Mouse (Mus musculus) forelimb bud, embryonic 11.5 days (tissue): Measurements from ENCODE around the gene Rnf123.
A peak's percentile ranks its signal among the peaks of the same experiment; 100 is the strongest.

Experiments used
- DNase-seq: peaks from one replicate; pipeline ENCODE4 v3.0.0-alpha.2; 2012; ENCODE audit warnings: low read depth, low spot score

Gene Rnf123

DNA sequence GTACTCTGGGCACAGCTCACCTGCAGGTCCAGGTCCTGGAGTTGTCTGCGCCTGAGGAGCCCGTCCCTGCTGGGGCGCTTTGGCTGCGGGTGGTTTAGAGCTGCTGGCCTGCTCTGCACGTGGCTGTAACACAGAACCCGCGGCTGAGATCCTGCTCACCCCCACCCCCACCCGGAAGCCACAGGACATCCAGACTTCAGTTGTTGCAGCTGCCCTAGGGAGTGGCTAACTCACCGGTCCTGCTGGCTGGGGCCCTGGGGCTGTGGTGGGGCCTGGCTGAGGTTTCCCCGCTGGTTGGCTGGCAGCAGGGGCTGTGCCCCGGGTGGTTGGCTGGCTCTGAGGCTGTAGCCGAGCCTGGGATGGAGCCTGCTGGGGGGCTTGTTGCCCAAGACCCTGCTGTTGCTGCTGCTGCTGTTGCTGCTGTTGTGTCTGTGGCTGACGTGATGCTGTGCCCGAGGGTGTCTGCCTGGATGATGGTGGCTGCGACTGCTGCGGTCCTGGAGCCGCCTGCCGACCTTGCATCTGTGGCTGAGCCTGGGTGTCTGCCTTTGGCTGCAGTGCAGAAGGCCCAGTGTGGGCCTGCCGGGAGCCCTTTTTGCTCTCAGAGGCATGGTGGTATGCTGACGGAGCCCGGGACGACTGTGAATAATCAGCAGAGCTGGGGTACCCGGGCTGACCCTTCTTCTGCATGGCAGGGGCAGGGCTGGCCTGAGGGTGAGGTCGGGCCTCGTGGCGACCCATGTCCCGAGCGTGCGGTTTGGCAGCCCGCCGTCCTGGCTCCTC, 21.8 kb upstream of the Rnf123 start:
- peak; percentile 46 for DNase-seq

DNA sequence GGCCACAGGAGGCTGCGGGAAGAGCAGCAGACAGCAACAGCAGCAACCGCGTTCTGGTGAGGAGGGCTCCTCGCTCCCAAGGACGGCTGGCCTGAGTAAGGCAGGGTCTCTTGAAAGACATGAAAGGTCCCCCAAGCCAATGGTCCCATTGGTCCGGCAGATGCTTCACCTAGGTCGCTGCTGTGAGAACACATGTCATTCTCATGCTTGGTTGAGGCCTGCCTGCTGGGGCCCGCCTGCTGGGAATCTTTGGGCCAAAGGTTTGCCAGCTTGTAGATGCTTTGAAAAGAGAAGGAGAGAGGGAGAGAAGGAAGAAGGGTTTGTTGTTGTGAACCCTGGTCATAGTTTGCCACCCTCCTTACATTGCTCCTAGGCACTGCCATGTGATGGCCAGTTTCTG, 16.5 kb upstream of the Rnf123 start:
- DNase-seq = no peak

DNA sequence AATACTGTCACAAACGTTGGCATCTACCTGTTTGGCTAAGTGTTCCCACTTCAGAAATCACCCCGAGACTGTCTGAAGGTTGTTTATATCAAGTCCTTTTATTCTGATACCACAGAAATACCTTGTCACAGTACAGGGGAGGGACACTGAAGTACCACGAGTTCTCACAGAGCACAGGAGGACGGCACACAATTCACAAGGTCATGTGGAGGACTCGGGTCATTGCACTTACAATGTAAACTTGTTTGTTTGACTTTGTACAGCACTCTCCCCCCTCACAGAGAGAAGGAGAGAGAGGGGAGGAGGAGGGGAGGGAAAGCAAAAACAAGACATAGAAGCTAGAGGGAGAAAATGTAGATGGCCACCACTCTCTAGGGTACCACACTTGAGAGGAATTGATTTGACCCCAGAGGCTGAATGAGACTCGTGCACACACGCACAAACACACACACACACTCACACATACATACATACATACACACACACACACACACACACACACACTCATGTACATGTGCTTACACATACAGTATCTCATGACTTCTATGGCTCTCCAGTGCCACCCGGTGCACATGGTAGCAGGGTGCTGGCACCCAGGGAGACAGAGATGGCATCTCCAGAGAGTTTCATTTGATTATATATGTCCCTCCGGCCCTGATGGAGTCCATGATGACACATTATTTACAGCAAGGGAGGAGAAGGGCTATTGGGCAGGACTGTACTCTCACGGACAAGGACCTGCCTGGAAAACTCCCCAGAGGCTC, 13.0 kb upstream of the Rnf123 start:
- DNase-seq = no peak

DNA sequence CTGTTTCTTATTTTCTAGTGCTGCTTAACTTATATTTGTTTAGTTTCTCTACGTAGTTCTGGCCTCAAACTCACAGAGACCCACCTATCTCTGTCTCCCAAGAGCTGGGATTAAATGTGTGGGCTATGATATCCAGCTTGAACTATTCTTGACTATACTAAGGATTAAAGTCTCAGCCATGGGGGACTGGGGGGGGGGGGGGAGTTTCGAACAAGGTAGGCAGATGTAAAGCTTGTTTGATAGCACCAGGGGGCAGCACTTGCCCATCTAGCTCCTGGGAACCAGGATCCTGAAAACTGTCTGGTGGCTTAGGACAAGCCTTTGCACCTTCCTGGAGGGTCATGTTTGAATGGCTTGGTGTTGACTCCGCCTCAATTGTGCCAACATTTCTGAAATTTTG, 12.4 kb upstream of the Rnf123 start:
- DNase-seq = peak; percentile 78

DNA sequence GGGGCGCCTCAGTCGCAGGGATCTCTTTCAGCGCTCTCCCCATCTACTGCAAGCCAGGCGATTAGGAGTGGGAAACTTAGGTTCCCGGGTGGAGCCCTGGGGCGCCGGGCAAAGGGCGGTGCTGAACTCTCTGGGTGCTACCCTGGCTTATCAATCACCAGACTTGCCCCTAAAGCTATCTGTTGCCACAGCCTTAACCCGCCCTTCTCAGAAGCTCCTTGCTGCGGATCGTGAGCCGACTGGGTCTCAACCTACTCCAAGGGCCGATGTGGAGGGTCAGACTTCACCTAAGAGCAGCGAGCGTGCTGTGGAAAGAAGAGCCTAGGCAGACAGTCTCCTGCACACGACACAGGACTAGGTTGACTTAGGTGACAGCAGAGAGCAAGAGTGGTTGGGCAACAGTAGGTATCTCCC, 11.9 kb upstream of the Rnf123 start:
- no peak for DNase-seq

DNA sequence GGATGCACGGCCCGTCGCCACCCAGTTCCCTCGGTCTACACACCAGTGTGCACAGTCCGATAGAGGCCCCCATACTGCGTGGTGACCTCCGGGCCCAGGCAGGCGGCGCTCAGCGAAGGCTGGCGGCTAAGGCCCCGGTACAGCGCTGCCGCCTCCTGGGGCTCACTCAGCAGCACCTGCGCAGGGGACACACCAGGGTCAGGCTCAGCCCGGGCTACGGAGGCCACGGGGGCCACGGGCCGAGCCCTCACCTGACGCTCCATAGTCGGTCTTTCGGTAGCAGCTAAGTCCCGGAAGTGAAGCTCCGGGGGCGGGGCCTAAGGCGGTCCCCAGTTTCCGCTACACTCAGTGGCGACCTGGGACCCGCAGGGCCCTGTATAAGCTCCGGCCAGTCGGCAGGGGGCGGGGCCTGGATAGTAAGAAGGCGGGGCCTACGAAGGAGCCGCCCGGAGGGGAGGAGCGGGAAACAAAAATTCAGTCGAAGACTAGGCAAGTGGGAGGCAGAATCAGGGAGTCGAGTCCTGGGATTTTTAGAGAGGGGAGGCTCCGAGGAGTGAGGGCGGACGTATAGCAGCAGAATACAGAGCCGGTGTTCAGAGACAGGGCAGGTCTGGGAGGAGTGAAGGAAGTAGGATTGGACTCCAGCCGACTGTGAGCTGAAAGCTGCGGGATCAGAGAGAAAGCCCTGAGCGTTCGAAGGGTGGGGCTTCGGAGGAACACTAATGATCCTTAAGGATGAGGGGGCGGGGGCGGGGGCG, 11.2 kb upstream of the Rnf123 start, which contains the start of gene Apeh:
Gene Apeh, minus strand, starts transcription at position 423 of the 758 bp plus-strand sequence.
- DNase-seq = peak; percentile 92

DNA sequence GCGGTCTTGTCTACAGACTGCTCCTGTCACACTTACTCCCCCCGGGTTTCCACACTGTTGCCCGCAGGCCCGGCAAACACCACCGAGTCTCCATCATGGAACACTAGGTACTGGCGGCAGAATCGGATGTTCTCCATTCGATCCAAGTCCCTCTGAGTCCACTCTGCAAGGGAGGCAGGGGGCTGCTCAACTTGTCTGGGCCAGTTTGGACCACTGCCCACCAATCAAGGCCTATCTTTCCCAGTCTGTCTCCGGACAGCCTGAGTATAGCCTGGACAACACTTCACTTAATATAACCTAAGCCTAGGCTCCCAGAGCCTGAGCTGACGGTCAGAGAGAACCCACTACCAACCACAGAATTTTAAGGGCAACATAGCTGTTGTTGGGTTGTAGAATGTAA, 10.4 kb upstream of the Rnf123 start:
- DNase-seq = no peak

DNA sequence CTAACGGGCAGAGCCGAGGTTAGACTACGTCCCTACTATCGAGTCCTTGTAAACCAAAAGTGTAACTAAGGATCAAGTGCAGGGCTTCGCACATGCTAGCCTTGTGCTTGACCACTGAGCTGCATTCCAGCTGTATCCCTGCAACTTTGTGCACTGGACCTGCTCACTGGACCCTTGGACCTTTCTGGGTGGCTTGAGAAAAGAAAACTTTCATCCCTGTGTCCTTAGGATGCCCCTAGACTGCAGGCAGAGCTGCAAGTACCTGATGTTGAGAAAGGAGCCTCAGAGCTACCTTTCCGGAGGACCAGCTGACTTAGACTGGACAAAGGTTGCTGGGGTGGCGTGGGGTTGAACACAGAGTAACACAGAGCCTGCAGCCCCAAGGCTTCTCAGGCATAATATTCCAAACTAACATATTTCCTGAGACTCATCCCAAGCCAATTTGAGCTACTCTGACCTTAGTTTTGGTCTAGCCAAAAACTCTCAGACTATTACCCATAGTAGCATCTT, 7.5 kb upstream of the Rnf123 start:
- DNase-seq = no peak

DNA sequence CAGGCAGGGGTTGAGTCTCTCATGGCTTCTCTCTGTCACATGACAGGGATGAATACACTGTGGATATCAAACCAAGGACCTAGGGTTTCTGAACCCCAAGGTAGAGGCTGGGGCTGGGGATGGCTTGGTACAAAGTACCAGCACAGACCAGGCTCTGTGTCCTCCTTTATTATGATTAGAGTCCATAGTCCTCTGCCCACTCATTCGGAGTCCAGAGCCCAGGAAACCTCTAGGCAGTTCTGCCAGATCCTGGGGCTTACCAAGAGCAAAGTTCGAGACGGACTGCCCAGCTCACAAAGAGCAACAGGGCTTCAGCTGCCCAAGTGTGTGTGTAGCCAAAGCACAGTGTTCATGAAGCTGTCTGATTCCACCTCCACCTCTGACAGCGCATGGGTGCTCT, 2.1 kb upstream of the Rnf123 start:
- no peak for DNase-seq

DNA sequence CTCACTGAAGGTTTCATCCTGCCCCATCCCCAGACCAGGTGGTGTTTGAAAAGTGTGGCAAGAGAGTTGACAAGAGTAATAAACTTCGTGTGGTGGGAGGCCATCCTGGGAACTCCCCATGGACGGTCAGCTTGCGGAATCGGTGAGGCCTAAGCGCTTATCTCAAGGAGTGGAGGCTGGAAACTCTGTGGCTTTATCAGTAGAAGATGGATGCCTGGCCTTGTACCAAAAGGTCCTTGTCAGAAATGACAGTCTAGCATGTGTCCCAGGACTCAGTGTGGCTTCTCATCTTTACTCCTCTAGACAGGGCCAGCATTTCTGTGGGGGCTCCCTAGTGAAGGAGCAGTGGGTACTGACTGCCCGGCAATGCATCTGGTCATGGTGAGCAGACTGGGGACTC, 415 bp upstream of the Rnf123 start:
- DNase-seq = no peak

DNA sequence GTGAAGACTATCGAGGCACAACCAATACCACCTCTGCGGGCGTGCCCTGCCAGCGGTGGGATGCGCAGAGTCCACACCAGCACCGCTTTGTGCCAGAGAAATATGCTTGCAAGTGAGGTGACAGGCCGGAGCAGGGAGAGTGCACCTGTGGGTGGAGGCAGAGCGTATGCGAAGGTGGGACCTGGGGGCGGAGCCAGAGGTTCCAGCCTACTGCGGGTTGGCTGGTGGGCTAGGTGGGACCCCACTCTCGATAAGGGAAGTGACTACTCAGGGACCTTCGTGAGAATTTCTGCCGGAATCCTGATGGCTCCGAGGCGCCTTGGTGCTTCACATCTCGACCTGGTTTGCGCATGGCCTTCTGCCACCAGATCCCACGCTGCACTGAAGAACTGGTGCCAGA, 597 bp downstream of the Rnf123 start:
- no peak for DNase-seq

DNA sequence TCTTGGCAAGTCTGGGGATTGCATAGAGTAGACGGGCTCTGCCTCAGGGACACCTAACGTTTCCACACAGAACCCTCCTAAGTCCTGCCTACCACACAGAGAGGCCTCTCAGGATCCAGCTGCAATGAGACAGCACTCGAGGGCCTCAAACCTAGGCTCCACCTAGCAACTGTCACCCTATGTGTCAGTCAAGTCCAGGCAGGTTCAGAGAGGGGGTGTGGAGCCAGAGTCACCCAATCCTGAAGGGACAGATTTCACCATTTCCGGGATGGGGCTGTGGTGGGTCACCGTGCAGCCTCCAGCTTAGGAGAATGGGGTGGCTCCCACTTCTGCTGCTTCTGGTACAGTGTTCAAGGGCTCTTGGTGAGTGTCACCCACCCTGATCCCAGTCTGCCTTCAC, 3.0 kb downstream of the Rnf123 start, which contains the start of gene Mst1:
Gene Mst1, plus strand, starts transcription at position 269 of the 400 bp plus-strand sequence.
- DNase-seq = no peak

DNA sequence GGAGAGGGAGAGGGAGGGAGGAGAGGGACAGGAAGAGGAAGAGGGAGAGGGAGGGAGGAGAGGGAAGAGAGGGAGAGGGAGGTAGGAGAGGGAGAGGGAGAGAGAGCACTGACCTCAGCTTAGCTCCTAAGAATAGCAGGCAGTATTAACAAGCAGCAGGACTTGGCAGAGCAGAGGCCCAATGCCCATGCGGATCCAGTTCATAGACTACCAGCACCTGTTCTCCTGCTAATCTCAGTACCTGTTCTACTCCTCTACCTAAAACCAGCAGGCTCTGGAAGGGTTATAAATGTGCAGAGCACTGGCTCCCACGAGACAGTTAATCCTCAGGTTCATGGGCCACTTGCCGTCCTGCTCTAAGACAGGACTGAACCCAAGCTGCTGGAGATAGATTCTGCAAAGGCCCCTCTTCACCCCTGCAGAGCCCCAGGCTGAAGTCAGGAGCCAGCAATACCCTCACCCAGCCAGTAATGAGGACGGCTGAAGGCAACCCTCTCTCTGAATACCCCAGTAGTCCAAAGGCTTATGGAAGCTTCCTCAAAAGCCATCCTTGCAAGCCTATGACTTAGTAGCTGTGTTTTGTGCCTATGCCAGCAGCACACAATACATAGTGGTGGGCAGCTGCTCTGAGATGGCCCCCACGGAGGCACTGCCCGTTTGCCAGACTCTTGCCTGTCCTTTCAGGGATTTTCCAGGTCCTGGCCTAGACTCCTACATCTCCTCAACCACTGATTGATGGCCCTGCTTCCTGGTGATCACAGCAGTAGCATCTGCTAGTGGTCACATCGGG, 9.8 kb downstream of the Rnf123 start:
- DNase-seq = no peak

DNA sequence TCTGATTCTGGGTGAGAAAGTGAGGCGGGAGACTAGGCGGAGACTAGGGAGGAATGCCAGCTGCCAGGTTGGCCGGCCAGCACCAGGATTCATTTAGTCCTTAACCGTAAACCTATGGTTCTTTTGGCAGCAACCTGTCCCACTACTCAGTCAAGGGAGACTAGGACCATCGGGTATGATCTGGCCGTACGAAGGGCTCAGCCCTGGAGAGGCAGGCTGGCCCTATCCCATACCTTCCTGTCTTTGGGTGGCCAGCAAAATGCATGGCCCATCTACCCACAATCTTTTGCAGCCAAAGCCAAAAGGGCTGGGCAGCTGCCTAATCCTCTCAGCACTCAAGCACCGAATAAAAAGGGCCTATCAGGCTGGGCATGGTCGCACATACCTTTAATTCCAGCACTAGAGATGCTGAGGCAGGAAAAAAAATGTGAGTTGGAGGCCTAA, 10.6 kb downstream of the Rnf123 start:
- no peak for DNase-seq

DNA sequence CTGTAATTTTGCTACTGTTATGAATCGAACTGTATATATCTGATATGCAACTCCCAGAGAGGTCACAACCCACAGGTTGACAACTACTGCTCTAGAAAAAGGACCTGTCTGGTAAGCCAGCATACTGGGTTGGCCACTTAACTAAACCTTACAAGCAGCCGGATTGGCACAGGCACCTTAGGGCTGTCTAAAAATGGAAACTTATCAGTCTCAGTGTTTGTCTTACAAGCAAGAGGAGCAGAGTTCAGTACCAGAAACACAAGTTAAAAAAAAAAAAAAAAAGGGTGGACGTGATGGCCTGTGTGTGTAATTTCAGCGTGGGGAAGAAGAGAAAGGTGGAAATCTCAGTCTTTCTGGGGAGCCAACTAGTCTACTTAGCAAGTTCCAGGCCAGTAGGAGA, 11.3 kb downstream of the Rnf123 start:
- no peak for DNase-seq

DNA sequence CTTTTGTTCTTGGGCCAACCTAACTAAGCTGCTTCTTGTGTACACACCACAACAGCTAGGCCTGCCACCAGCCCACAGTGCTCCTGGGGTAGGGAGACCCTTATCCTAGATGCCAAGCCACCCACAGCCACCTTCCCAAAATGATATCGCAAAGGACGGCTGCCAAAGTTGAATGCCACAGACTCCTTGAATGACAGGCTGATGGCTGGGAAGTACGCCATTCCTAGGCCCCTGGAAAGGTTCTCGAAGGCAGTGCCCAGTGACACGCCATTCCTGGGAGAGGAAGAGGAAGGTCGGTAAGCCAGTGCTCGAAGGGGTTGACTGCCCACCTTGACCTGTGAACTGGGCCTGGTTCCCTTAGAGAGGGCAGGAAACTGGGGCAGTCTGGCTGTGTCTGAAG, 13.6 kb downstream of the Rnf123 start:
- no peak for DNase-seq

DNA sequence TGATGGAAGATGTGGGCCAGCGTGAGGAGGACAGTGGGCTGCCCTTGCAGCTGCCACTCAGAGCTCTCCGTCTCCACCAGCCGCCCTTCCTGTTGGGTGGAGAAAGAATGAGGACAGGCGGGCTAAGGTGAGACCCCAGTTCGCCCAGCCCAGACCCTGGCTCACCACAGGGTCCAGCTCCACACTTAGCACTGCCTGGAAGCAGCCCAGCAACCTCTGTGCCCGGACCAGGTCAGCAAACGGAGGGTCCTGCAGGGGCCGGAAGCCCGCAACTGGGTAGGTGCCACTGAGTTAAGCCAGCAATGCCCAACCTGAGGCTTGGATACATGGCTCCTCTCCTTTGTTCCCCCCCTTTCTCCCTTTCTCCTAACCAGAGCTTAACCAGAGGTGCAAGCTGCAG, 14.1 kb downstream of the Rnf123 start:
- DNase-seq = no peak

DNA sequence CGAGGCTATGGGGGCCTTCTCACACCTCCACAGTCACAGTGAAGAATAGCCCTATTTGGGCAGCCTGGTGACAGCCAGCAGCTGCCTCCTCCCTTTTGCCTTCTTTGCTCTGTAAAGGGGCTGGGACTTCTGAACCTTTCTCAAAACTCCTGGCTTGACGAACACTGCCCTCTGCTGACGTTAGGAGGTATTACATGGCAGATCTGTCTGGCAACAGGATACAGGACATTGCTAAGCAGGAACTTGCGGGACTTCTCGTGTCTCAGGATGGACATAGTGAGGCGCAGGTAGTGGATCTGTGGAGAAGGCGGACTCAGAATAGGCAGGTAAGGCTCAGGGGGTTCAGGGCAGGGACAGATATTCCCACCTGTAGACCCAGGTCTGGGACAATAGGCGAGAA, 15.2 kb downstream of the Rnf123 start:
- DNase-seq = peak; percentile 89

DNA sequence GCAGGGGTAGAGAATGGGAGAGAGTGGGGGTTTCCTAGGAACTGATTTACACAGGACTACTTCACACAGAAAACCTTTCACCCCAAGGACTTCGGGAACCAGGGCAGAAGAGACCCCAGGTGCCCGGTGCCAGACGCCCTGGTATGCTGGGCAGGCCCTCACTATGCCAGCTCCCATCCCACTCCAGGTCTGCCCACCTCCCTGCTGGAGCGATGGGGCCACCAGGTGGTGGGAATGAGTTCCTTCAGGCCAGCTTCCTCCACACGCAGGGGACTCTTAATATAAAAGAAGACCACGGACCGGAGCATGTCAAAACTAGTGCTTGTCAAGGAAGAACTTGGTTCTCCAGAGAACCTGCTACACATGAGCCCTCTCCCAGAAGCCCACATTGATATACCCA, 15.9 kb downstream of the Rnf123 start:
- DNase-seq = no peak

DNA sequence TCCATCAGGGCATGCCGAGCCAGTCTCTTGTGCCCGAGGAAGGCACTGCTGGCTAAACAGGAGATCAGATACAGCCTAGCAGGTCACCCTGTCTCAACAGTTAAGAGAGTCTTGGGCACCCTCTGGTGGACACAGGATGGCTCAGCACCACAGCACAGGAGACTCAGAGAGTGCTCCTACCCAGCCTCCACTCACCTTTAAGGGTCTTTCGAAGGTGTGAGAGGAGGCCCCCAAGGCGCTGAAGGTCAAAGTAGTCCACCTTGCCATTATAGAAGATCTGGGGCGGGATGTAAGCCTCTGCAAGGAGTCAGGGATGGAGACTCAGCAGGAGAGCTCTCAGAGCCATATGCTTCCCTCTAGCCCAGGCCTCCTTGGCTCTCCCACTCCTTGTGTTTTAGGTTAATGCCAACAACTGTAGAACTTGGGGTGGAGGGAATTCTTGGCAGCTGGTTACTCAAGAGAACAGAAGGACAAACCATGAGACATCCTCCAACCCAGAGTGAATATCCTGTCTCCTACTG, 17.6 kb downstream of the Rnf123 start:
- DNase-seq = peak; percentile 46

DNA sequence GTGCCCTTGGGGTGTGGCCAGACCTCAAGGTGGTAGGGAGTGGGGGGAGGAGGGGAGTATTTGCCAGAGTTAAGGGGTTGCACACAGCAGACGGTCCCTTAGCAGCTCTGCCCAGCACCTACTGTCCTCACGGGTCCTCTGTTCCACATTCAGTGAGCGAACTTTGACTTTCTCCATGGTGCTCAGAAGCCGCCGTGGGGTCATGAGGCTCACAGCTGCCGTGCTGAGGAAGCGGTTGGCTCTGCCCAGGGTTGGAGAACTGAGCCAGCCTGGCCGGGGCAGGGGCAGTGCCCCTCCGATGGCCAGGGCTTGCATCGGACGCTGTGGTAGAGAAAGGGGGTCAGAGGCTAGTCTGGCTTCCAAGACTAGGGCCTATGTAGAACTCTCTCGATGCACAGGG, 19.8 kb downstream of the Rnf123 start:
- no peak for DNase-seq
